Mouse (Mus musculus) embryonic fibroblast, embryonic 13.5 days (primary cell): ENCODE results near the gene Hoxa7. TPM values are rescaled to one million over a fixed set of nuclear protein-coding genes. Genes with fewer than 3 reads are reported as not detected.

Experiments used
- H3K27ac ChIP-seq: 2 replicates; pipeline ENCODE4 v1.5.1; 2012; ENCODE audit warnings: low read length, control low read depth, inconsistent platforms; ENCODE audit not compliant: insufficient read depth
- H3K4me1 ChIP-seq: 2 replicates; pipeline ENCODE4 v1.6.1; 2011; ENCODE audit warnings: low read length; ENCODE audit not compliant: control insufficient read depth, insufficient read depth
- H3K4me3 ChIP-seq: 2 replicates; pipeline ENCODE4 v1.5.1; 2011; ENCODE audit warnings: mild to moderate bottlenecking, control low read depth, low read length; ENCODE audit not compliant: insufficient read depth
- CTCF ChIP-seq: IDR thresholded peaks from 2 replicates; pipeline ENCODE4 v1.5.1; 2011; ENCODE audit warnings: mild to moderate bottlenecking, control low read depth, low read length, moderate library complexity, borderline replicate concordance; ENCODE audit not compliant: insufficient read depth
- POLR2A ChIP-seq: IDR thresholded peaks from 2 replicates; pipeline ENCODE4 v1.6.1; 2011; ENCODE audit warnings: low read depth, mild to moderate bottlenecking, control low read depth, low read length, moderate library complexity
- polyA plus RNA-seq: library from polyadenylated mRNA; stranded (reverse); fragments of >200 nt; gene quantifications from 2 replicates; pipeline ENCODE4 v1.2.4, GENCODE M21; 2011; ENCODE audit warnings: low read depth; ENCODE audit not compliant: missing spikeins, insufficient read length

Hoxa7 gene
- polyA plus RNA-seq, 1 experiment = 15.8 TPM

- no peaks in the 10 kb centered on the region for H3K4me1 ChIP-seq
- peak within 1 kb of the TSS; percentile 71 for H3K4me3 ChIP-seq
- TF ChIP-seq CTCF (no peak), POLR2A (peak; percentile 96)
- peak within 1 kb of the TSS; percentile 75 for H3K27ac ChIP-seq
These were observed 8.3 kb downstream of the Hoxa7 start, which contains the start of the genes Hoxa3 and Gm28308 for GRCm38 (mm10) chr6:52213119-52213986. Gene Hoxa3 (minus strand): TSS chr6:52213336. Gene Gm28308 (minus strand): TSS chr6:52213339.

GRCm38 (mm10) chr6:52212556-52213118 lies 9.0 kb downstream of the Hoxa7 start:
- peak overlapping the region; percentile 75 for H3K27ac ChIP-seq
- no peaks in the 10 kb centered on the region for H3K4me1 ChIP-seq
- 0 out of 2 replicates have a peak, but pooled peaks have one; percentile 16 for TF ChIP-seq POLR2A
- TF ChIP-seq CTCF = no peak
- H3K4me3 ChIP-seq = peak overlapping the region; percentile 71

- TF ChIP-seq CTCF (no peak), POLR2A (no peak; the same call in 1 of the 2 replicates)
- peak overlapping the region; percentile 71 for H3K4me3 ChIP-seq
- 0 out of 2 replicates have a peak overlapping the region, but pooled peaks have one; percentile 75 for H3K27ac ChIP-seq
- no peaks in the 10 kb centered on the region for H3K4me1 ChIP-seq
These were observed 9.7 kb downstream of the Hoxa7 start for GRCm38 (mm10) chr6:52211961-52212360.

- TF ChIP-seq CTCF = peak; percentile 53; the same call in 1 of the 2 replicates
- peak; percentile 41; the same call in 1 of the 2 replicates for TF ChIP-seq POLR2A
- H3K27ac ChIP-seq = no peak overlapping the region
- H3K4me1 ChIP-seq = no peaks in the 10 kb centered on the region
- peak overlapping the region; percentile 71 for H3K4me3 ChIP-seq
These were observed 10.3 kb downstream of the Hoxa7 start for GRCm38 (mm10) chr6:52211170-52211935.

- Histone ChIP-seq H3K27ac (no peak overlapping the region), H3K4me3 (peak overlapping the region; percentile 33), H3K4me1 (no peaks in the 10 kb centered on the region)
- TF ChIP-seq POLR2A (no peak), CTCF (no peak)
These were observed 12.0 kb downstream of the Hoxa7 start for GRCm38 (mm10) chr6:52209685-52210046.

GRCm38 (mm10) chr6:52208868-52209684 lies 12.6 kb downstream of the Hoxa7 start:
- Histone ChIP-seq H3K4me1 (no peaks in the 10 kb centered on the region), H3K27ac (no peak overlapping the region; the same call in 1 of the 2 replicates)

GRCm38 (mm10) chr6:52208072-52208867 lies 13.4 kb downstream of the Hoxa7 start, which contains the start of gene Hoxa6:
Gene Hoxa6 (minus strand): TSS chr6:52208722.
- TF ChIP-seq POLR2A (no peak), CTCF (no peak)
- Histone ChIP-seq H3K27ac (no peak within 1 kb of the TSS; the same call in 1 of the 2 replicates), H3K4me3 (peak within 1 kb of the TSS; percentile 33), H3K4me1 (no peaks in the 10 kb centered on the region)

More at GRCm38 (mm10) chr6:52208868-52209684, 12.6 kb downstream of the Hoxa7 start:
- no peak for TF ChIP-seq POLR2A
- no peak for TF ChIP-seq CTCF
- H3K4me3 ChIP-seq = peak overlapping the region; percentile 33

GRCm38 (mm10) chr6:52207684-52207976 lies 14.0 kb downstream of the Hoxa7 start:
- H3K4me1 ChIP-seq = no peaks in the 10 kb centered on the region

More at GRCm38 (mm10) chr6:52207684-52207976, 14.0 kb downstream of the Hoxa7 start:
- Histone ChIP-seq H3K4me3 (no peak overlapping the region), H3K27ac (no peak overlapping the region)
- TF ChIP-seq POLR2A (no peak), CTCF (no peak)
